Mouse (Mus musculus) C2C12 (cell line): ENCODE measurements around the gene Med13.

ENCODE experiments used
- CEBPB ChIP-seq: IDR thresholded peaks from one replicate; pipeline ENCODE4 v1.6.1; 2011; ENCODE audit warnings: low read depth, mild to moderate bottlenecking, control low read depth, moderate library complexity
- CTCF ChIP-seq: IDR thresholded peaks from one replicate; pipeline ENCODE4 v1.5.1; 2011; ENCODE audit not compliant: control insufficient read depth, insufficient read depth, insufficient read length
- FOSL1 ChIP-seq: IDR thresholded peaks from one replicate; pipeline ENCODE4 v1.8.0; 2011; ENCODE audit warnings: mild to moderate bottlenecking, low read length; ENCODE audit not compliant: poor library complexity, insufficient read depth, severe bottlenecking
- MAX ChIP-seq: IDR thresholded peaks from one replicate; pipeline ENCODE4 v1.6.1; 2011; ENCODE audit warnings: mild to moderate bottlenecking, control low read depth
- MYOD1 ChIP-seq: IDR thresholded peaks from one replicate; pipeline ENCODE4 v1.6.1; 2011; ENCODE audit warnings: low read depth; ENCODE audit not compliant: control insufficient read depth, insufficient read length
- MYOG ChIP-seq: IDR thresholded peaks from one replicate; pipeline ENCODE4 v1.6.1; 2011; ENCODE audit not compliant: control insufficient read depth, insufficient read length; ENCODE audit errors: extremely low read depth
- USF1 ChIP-seq: IDR thresholded peaks from one replicate; pipeline ENCODE4 v1.6.1; 2011; ENCODE audit warnings: low read depth, mild to moderate bottlenecking, control low read depth, moderate library complexity

DNA sequence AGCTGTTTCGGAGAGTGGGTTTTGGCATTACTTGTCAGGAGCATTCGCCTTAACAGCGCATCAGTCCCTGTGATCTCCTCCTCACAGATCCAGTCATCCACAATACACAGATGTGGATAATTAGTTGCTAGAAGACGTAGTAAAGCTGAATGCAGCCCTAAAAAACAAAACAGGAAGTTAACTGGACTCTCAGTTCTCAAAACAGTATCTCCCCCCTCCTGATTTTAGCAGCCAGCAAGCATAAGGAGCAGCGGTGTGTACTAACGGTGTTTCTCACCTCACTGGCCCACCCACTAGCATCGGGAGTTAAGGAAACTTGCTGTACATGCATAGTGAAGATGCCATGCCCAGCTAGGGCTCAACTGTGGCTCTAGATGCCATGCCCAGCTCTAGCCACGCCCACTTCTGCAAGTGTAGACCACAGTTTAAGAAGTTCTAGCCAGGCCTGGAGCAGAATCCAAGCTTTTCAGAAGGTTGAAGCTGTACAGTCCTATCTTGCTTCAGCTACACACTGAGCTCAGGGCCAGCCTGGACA is 130.7 kb downstream of the Med13 start:
- TF ChIP-seq FOSL1: no peak
- no peak for TF ChIP-seq CTCF
- TF ChIP-seq USF1: no peak
- no peak for TF ChIP-seq MYOD1
- TF ChIP-seq MAX: no peak
- no peak for TF ChIP-seq MYOG
- TF ChIP-seq CEBPB: no peak
